Mouse (Mus musculus) lung, adult 2 months (tissue): ENCODE measurements around the gene Rps15a.

Experiments
- CTCF ChIP-seq: fragments of 200-500 bp; IDR thresholded peaks from 2 replicates; pipeline ENCODE4 v1.5.1; 2011; ENCODE audit warnings: mild to moderate bottlenecking, low read length, control low read depth; ENCODE audit not compliant: insufficient read depth
- POLR2A ChIP-seq: fragments of 200-500 bp; IDR thresholded peaks from 2 replicates; pipeline ENCODE4 v1.6.1; 2011; ENCODE audit warnings: low read depth, mild to moderate bottlenecking, control low read depth, low read length, borderline replicate concordance; ENCODE audit errors: extremely low read depth

- TF ChIP-seq CTCF, result no peak
- TF ChIP-seq POLR2A, result no peak
Observed at GRCm38 (mm10) chr7:118154150-118154549, 38.2 kb upstream of the Rps15a start.
